Mouse (Mus musculus) intestine, embryonic 14.5 days (tissue): ENCODE measurements at regions not wholly inside any gene's neighbourhood (a gene's known extent, or its start where the extent isn't known, plus 50 kb on each side); places are given as distances from the start of the nearest gene placed in this dataset.

Source experiments
- ATAC-seq: fragments of 200-750 bp; cut with Nextera tagmentation; replicated peaks from 2 replicates; pipeline ENCODE4 v1.8.0; 2017; ENCODE audit warnings: low read depth, moderate number of reproducible peaks, moderate TSS enrichment, moderate library complexity; ENCODE audit not compliant: low FRiP score, low TSS enrichment
- DNase-seq: peaks from one replicate; pipeline ENCODE4 v3.0.0-alpha.2; 2018; ENCODE audit warnings: low spot score
- H3K27ac ChIP-seq: fragments of 300-500 bp; sonication (generic); 2 replicates; pipeline ENCODE4 v1.5.1; 2014; ENCODE audit warnings: low read depth, mild to moderate bottlenecking, control low read depth
- H3K27me3 ChIP-seq: fragments of 300-500 bp; sonication (generic); replicated peaks from 2 replicates; pipeline ENCODE4 v1.6.1; 2014; ENCODE audit warnings: low read length, control low read depth; ENCODE audit not compliant: control insufficient read depth, insufficient read depth
- H3K36me3 ChIP-seq: fragments of 300-500 bp; sonication (generic); 2 replicates; pipeline ENCODE4 v1.6.1; 2014; ENCODE audit warnings: low read length, control low read depth; ENCODE audit not compliant: control insufficient read depth, insufficient read depth
- H3K4me1 ChIP-seq: fragments of 300-500 bp; sonication (generic); replicated peaks from 2 replicates; pipeline ENCODE4 v1.6.1; 2014; ENCODE audit warnings: low read length, control low read depth, mixed read lengths; ENCODE audit not compliant: control insufficient read depth, insufficient read depth
- H3K4me2 ChIP-seq: fragments of 300-500 bp; sonication (generic); 2 replicates; pipeline ENCODE4 v1.6.1; 2014; ENCODE audit warnings: low read length
- H3K4me3 ChIP-seq: fragments of 300-500 bp; sonication (generic); 2 replicates; pipeline ENCODE4 v1.5.1; 2014; ENCODE audit warnings: low read depth, low read length, control low read depth, mixed read lengths
- H3K9ac ChIP-seq: fragments of 300-500 bp; sonication (generic); 2 replicates; pipeline ENCODE4 v1.6.1; 2014; ENCODE audit warnings: mild to moderate bottlenecking, low read length
- H3K9me3 ChIP-seq: fragments of 300-500 bp; sonication (generic); 2 replicates; pipeline ENCODE4 v1.6.1; 2016; ENCODE audit warnings: low read length, control low read depth; ENCODE audit not compliant: control insufficient read depth
- WGBS: fragments of 180-500 bp; shearing (Covaris S2); extraction: QIAGEN DNeasy Blood & Tissue Kit; methylation state at CpG from one replicate; pipeline ENCODE4 v1.1.7; 2014; 5-methylcytosine and 5-hydroxymethylcytosine counted together

DNA sequence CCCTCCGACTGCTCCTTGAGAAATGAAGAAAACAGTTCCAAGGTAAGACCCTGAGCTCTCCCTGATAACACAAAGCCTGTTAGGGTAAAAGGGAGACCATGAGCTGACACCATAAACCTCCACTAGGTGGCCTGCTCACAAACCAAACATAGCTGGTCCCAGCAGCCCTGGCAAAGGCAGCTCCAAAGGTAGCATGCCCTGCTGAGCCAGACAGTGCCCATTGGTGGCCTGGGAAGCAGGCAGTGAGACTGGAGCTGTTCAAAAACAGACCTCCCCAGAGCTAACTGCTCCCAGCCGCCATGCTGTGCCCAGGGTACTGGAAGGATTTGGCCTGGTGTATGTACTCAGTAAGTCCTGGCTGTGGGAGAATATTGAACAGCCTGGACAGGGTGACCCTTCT, 117.1 kb upstream of the Srsf6 start:
- no peak for ATAC-seq
- no peaks in the 10 kb centered on the region for H3K36me3 ChIP-seq
- no peaks in the 10 kb centered on the region for H3K4me1 ChIP-seq
- H3K27me3 ChIP-seq: no peaks in the 10 kb centered on the region
- no peaks in the 10 kb centered on the region for H3K9me3 ChIP-seq
- H3K4me3 ChIP-seq: no peak overlapping the region
- H3K9ac ChIP-seq: no peak overlapping the region
- 48% methylated on average over 2 of the region's 2 CpGs for WGBS
- no peak overlapping the region for H3K27ac ChIP-seq
- no peak overlapping the region for H3K4me2 ChIP-seq
- peak; percentile 48 for DNase-seq

DNA sequence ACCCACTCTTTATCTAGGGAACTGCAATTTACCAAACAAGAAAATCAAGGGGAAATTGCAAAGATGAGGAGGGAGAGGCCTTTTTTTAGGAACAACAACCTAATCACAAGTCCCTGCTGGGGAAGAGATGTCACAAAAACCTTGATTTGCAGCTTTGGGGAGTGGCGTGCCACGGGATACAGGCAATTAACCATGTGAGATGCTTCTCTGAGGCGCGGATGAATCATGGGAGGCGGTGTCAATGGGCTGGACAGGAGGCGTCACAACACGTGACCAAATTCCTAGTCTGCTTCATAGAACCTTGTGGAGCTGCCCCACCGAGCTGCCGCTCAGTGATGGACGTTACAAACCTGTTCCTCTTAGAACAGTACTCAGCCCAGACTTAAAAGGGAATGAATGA, 123.6 kb upstream of the Srsf6 start:
- Histone ChIP-seq H3K36me3 (no peaks in the 10 kb centered on the region), H3K9ac (no peak overlapping the region), H3K4me1 (no peaks in the 10 kb centered on the region), H3K27me3 (no peaks in the 10 kb centered on the region), H3K27ac (no peak overlapping the region), H3K9me3 (no peaks in the 10 kb centered on the region), H3K4me2 (no peak overlapping the region), H3K4me3 (no peak overlapping the region)
- WGBS: 88% methylated on average over 10 of the region's 10 CpGs
- ATAC-seq: no peak
- peak; percentile 13 for DNase-seq

DNA sequence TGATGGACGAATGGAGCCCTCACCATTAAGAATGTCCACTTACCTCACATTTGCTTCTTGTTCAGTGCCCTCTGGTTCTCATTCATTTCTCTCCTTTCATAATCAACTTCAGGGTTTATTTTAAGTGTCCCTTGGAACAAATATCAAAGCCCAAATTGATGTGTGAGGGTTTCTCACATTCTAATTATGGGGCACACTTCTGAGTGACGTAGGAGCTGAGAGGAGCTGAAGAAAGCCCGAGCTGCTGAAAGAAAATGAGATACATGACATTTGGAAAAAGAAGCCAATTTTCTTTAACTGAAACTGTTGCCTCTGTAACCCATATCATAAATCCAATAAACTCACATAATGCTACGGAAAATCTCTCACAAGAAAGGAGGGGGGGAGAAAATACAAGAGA, 134.8 kb upstream of the Srsf6 start:
- WGBS: 62% methylated on average over 4 of the region's 4 CpGs
- H3K9me3 ChIP-seq: no peaks in the 10 kb centered on the region

DNA sequence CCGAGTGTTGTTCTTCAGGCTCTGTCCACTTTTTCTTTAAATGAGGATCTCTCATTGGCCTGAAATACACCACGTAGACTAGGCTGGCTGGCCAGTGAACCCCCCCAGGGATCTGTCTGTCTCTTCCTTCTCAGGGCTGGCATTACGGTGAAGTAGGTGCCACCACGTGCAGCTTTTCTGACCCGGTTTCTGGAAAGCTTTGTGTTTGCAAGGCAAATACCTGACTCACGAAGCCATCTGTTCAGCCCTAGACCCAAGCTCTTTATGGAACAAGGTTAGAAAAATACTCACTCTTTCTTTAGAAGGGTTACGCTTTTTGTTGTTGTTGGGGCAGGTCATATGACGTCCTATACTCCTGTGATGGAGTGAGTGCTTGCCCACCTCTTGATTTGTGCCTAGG, 133.3 kb upstream of the Ptprt start:
- no peaks in the 10 kb centered on the region for H3K36me3 ChIP-seq
- no peak overlapping the region for H3K4me2 ChIP-seq
- H3K27me3 ChIP-seq: no peaks in the 10 kb centered on the region
- no peak for DNase-seq
- 85% methylated on average over 8 of the region's 8 CpGs for WGBS
- no peak overlapping the region for H3K4me3 ChIP-seq
- ATAC-seq: no peak
- H3K27ac ChIP-seq: no peak overlapping the region
- H3K9ac ChIP-seq: no peak overlapping the region
- H3K4me1 ChIP-seq: no peaks in the 10 kb centered on the region
- H3K9me3 ChIP-seq: no peaks in the 10 kb centered on the region

More for the DNA sequence above, 134.8 kb upstream of the Srsf6 start:
- Histone ChIP-seq H3K4me1 (no peaks in the 10 kb centered on the region), H3K9ac (no peak overlapping the region), H3K4me3 (no peak overlapping the region), H3K4me2 (no peak overlapping the region), H3K36me3 (no peaks in the 10 kb centered on the region), H3K27me3 (no peaks in the 10 kb centered on the region), H3K27ac (no peak overlapping the region)
- ATAC-seq (no peak), DNase-seq (no peak)

DNA sequence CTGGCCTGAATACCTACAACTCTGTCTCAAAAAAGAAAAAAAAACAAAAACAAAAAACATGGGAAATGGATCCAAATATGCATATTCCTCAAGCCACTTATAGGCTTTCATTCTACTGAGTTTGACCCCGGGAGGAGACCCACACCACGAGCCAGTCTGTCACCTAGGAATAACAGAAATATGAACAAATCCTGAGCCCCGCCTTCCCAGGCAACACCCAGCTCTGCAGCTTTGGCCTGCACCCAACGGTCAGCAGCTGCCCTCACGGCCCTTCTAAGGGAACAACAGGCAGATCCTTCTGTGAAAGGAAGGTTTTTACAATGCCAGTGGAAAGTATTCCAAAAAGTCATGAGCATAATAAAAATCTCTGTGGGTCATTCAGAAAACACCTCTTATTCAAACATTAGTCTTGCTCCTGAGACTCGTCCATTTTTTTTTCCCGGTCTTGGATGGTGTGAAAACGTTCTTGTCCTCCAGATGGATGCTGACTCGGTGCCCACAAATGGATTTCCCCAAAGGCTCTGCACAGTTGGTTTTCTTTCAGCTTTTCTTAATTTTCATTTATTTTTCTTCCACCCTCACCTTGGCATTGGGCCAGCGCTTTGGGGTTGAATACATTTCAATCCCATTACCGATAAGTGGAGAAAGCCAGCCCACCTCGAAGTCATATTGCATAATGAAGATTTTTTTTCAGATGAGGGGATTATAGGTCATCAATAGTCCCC, 130.6 kb upstream of the Ptprt start:
- H3K9ac ChIP-seq: no peak overlapping the region
- H3K27me3 ChIP-seq: no peaks in the 10 kb centered on the region
- ATAC-seq: no peak
- no peak overlapping the region for H3K27ac ChIP-seq
- no peaks in the 10 kb centered on the region for H3K36me3 ChIP-seq
- DNase-seq: no peak
- H3K4me2 ChIP-seq: no peak overlapping the region
- H3K4me3 ChIP-seq: no peak overlapping the region
- no peaks in the 10 kb centered on the region for H3K4me1 ChIP-seq
- no peaks in the 10 kb centered on the region for H3K9me3 ChIP-seq
- WGBS: 80% methylated on average over 12 of the region's 12 CpGs

DNA sequence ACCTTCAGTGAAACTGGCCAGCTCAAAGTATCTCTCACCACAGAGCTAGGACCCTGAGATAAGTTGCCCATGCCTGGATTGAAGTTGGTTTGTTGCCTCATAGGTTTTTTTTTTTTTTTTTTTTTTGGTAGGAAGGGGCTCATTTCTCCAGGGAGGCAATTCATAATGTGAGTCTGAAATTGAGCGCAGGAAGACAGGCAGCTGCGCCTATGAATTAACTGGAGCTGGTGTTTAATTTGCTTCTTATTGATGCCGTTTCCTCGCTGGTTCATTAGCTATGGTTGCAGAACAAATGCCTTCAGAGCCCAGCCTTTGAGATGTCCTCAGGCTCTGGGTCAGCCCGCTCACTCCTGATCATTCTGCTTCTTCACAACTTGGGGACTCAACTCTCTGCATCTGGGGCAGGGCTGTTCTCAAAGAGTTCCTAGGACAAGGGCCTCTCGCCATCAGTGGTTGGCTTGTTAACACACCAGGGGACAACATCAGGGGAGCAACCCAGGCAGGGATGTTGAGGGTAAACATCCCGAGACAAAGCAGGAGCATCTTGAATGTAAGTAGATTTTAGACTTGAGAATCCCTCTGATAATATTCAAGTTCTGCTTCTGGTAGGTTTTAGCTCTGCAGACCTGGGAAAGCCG, 123.3 kb upstream of the Ptprt start:
- no peak overlapping the region for H3K4me3 ChIP-seq
- DNase-seq (no peak), ATAC-seq (no peak)
- H3K36me3 ChIP-seq: no peaks in the 10 kb centered on the region
- no peaks in the 10 kb centered on the region for H3K4me1 ChIP-seq
- no peak overlapping the region for H3K9ac ChIP-seq
- no peaks in the 10 kb centered on the region for H3K9me3 ChIP-seq
- no peak overlapping the region for H3K27ac ChIP-seq
- no peak overlapping the region for H3K4me2 ChIP-seq
- no peaks in the 10 kb centered on the region for H3K27me3 ChIP-seq
- 73% methylated on average over 8 of the region's 8 CpGs for WGBS

DNA sequence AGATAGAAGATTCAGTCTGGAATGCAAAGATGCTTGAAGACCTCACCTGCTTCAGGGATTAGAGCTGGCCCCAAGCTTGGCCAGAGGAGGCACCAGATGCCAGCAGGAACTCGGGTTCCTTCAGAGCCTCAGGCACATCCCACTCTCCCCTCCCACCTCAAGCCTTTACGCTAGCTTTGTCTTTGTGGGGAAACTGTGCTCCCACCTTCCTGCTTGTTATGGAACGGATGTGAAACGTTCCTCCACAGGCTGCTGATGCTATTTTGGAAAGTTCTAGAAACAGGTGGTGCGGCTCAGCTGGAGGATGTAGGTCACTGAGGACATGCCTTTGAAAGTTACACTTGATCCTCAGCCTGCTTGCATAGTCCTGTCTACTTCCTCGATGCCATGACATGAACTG, 120.7 kb upstream of the Ptprt start:
- Histone ChIP-seq H3K27me3 (no peaks in the 10 kb centered on the region), H3K4me2 (no peak overlapping the region), H3K9me3 (no peaks in the 10 kb centered on the region), H3K4me1 (no peaks in the 10 kb centered on the region), H3K9ac (no peak overlapping the region), H3K27ac (no peak overlapping the region), H3K4me3 (no peak overlapping the region), H3K36me3 (no peaks in the 10 kb centered on the region)
- ATAC-seq (no peak), DNase-seq (no peak)
- WGBS: 77% methylated on average over 6 of the region's 6 CpGs

DNA sequence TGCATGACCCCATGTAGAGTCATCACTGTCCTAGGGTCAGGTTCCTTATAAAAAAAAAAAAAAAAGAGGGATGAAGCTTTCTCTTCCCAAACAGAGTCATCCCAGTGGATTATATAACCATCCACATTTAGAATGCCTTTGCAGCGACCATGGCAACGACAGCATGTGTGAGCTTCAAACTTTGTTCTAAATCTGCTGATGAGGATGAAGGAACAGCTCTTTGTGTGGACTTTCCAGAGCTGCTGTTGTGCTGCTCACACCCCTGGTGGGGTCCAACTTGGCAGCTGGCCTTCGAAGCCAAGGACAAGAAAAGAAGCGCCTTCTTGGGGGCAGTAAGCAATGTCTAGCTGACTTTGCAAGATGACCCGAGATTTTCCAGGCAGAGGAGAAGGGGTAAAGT, 115.6 kb upstream of the Ptprt start:
- Histone ChIP-seq H3K36me3 (no peaks in the 10 kb centered on the region), H3K4me1 (no peaks in the 10 kb centered on the region), H3K4me3 (no peak overlapping the region), H3K4me2 (no peak overlapping the region), H3K27me3 (no peaks in the 10 kb centered on the region), H3K9ac (no peak overlapping the region), H3K27ac (no peak overlapping the region), H3K9me3 (no peaks in the 10 kb centered on the region)
- ATAC-seq (no peak), DNase-seq (no peak)
- 83% methylated on average over 5 of the region's 5 CpGs for WGBS

DNA sequence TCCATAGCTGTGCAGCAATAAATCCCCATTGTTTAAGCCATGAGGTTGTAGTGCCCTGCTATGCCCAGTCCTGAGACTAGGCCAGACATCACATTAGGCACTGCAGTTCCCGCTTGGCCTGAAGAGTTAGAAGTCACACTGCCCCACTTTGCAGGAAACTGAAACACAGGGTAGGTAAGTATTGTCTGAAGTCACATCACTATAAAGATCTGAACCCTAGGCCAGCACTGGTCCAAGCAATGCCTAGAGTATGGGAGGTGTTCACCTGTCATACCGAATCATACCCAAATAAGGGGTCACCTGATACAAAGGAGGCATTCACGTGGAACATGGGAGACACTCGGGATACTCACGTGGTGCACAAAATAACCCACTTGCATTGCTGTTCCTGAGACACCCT, 111.6 kb upstream of the Ptprt start:
- no peak overlapping the region for H3K9ac ChIP-seq
- H3K9me3 ChIP-seq: no peaks in the 10 kb centered on the region
- H3K4me2 ChIP-seq: no peak overlapping the region
- H3K27me3 ChIP-seq: no peaks in the 10 kb centered on the region
- 80% methylated on average over 5 of the region's 5 CpGs for WGBS
- ATAC-seq (no peak), DNase-seq (no peak)
- no peaks in the 10 kb centered on the region for H3K4me1 ChIP-seq
- H3K27ac ChIP-seq: no peak overlapping the region
- H3K4me3 ChIP-seq: no peak overlapping the region
- no peaks in the 10 kb centered on the region for H3K36me3 ChIP-seq
